Mouse (Mus musculus) left cerebral cortex, postnatal 10 days (tissue): ENCODE measurements around the gene Shc1. TPM values are rescaled to one million over a fixed set of nuclear protein-coding genes. Genes with fewer than 3 reads are reported as not detected.

ENCODE experiments used
- DNase-seq, 2 experiments: peaks; one replicate each; pipeline ENCODE4 v3.0.0; 2021 to 2022; ENCODE audit warnings: low spot score in 2 of 2, mixed read lengths in 1 of 2; ENCODE audit errors: extremely low spot score in 1 of 2
- intact Hi-C: fragments of 180-260 bp; cut with DNase I; formaldehyde crosslinking; loops from one replicate; pipeline ENCODE4 v1.15.1; 2025
- total RNA-seq, 2 experiments: library from RNA; stranded (reverse); gene quantifications; 2 replicates each; pipeline ENCODE4 v1.2.3; 2021

Shc1 gene
- 10 to 100 TPM; 12.2 to 13.8 TPM for total RNA-seq

DNA sequence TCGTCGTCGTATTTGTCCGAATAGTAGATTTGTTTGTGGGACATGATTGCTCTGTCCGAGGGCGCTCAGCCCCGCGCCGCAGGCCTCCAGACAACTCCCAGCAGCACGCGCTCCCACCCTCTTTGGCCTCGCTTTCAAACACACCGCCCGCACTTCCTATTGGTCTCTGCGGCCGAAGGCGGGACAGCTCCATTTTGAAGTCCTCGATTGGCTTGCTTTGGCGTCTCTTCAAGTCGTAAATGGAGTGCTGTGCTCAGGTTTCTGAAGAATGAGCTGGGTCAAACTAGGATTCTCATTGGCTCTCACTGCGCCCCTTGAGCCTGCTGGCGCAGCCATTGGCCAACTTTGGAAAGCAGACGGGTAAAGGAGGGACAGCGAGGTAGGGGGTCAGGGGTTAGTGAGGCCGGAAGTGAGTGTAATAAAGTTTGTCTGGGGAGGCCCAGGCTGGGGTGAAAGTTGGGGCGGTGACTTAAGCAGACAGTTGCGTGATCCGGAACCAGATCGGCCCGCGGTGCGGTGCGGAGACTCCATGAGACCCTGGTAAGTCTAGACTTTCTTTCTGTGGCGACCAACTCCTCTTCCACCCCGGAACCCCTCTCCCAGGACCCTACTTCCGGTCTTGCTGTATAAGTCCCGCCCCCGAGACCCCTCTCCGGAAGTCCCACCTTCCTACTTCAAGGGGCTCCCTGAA, at the start of gene Shc1, which contains the start of gene Cks1b:
TSS of gene Shc1 (plus strand) at position 274 of the 691 bp plus-strand sequence.
TSS of gene Cks1b (minus strand) at position 214 of the 691 bp plus-strand sequence.
- intact Hi-C loops = no loop called here
- peak; percentile 93 to 98 for DNase-seq

- no peak for DNase-seq
- intact Hi-C loops = no loop called here
Observed at GRCm38 (mm10) chr3:89373581-89374231, 44.5 kb upstream of the Shc1 start.

DNA sequence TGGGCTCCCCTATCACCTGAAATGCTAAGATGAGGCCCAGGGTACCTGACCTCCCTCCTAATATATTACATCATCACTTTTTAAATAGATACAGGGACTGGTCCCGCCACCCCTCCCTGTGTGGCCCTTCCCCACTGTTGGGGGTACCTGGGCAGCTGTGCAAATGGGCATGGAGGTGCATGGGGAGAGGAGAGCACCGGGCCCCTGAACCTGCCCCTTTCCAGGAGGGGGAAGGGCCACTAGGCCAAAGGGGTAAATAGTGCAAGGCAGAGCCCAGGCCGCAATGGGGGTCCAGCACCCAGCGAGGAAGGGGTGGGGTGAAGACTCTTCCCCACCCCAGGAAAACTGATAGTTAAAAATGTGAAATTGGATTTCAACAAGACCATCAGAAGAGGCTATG, 40.4 kb upstream of the Shc1 start:
- intact Hi-C loops = no loop called here

DNA sequence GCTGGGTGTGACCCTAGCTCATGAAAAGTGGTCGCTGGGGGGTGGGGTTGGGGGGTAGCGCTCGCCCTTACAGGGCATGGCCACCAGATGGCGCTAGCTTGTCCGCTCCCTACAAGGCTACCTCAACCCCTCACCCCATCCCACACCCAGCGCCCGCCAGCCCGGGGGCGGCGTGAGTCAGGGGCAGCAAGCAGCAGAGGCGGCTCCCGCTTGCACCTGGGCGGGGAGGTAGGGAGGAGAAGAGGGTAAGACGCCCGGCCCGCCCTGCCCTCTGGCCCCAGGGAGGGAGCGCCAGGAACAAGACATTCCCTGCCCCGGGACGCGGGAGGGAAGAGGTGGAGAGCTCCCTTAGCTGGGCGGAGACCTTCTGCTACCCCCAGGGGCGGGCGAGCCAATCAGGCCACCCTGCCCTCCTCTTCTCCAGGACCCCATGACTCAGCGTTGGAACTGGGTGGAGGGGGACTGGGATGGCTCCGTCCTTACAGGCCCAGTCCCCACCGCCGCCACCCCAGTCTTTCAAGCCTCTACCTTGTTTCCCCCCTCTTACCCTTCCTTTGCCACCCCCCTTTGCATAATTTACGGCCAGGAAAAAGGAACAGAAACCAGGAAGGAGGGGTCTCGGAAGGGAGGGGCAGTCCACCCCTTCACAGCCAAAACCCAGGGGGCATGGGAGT, 39.7 kb upstream of the Shc1 start:
- intact Hi-C loops = no loop called here
- DNase-seq = peak in 1 of 2 experiments; percentile 88

More for the DNA sequence above, 40.4 kb upstream of the Shc1 start:
- no peak for DNase-seq

DNA sequence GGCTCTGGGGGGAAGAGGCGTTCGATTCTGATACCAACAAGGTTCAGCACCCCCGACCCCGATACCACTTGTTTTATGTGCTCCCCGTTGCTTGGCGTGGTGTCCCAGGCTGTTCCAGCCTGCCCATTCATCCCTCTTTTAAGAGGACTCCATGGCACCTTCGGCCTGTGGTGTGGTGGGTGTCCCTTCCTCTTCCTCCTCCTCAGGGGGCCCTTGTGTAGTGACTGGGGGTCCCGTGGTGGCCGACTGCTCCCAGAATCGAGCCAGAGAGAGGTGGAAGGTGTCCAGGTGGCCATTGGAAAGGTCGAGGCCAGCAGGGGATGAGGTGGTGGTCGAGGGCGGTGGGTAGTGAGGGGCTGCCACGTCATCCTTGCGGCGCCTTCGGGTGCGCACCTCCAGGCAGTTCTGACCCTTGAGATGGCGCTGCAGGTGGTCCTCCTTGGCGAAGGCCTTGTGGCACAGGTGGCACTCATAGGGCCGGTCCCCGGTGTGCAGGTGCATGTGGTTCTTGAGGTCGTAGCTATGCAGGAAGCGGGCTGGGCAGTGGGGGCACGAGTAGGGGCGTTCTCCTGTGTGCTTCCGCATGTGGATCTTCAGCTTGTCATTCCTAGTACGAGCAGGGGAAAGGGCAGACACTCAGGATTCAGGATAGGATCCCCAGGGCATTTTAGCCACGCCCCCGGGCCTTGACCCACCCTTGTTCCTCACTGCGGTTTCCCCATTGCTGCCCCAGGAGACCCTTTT, 38.7 kb upstream of the Shc1 start:
- intact Hi-C loops = no loop called here

GRCm38 (mm10) chr3:89380291-89380690, 38.0 kb upstream of the Shc1 start:
- no peak for DNase-seq
- intact Hi-C loops = no loop called here

More for the DNA sequence above, 38.7 kb upstream of the Shc1 start:
- DNase-seq = peak in 1 of 2 experiments; percentile 41

- intact Hi-C loops = no loop called here
- no peak for DNase-seq
Observed at GRCm38 (mm10) chr3:89380711-89381110, 37.5 kb upstream of the Shc1 start.

GRCm38 (mm10) chr3:89381233-89381632, 37.0 kb upstream of the Shc1 start:
- no peak for DNase-seq
- intact Hi-C loops = no loop called here

- no peak for DNase-seq
- intact Hi-C loops = no loop called here
Observed at GRCm38 (mm10) chr3:89382033-89382882, 36.0 kb upstream of the Shc1 start.

DNA sequence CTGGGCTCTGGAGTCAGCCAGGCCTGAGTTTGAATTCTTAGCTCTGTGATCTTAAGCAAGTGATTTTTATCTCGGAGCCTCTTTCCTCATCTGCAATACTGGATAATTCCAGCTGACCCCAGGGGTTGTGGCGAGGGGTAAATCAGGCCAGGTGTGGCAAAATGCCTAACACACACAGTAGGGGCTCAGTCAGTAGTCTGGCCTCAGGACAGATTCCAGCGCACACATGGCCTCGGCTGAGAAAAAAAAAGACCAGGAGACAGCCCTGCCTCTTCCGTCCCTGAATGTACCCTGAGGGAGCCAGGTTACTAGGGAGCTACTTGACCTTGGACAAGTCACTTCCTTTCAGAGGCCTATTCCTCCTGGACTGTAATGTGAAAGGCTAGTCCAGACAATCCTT, 35.3 kb upstream of the Shc1 start:
- intact Hi-C loops = no loop called here
- DNase-seq = no peak

GRCm38 (mm10) chr3:89383651-89384255, 34.5 kb upstream of the Shc1 start:
- DNase-seq = no peak

GRCm38 (mm10) chr3:89384331-89385076, 33.7 kb upstream of the Shc1 start:
- no peak for DNase-seq
- intact Hi-C loops = no loop called here

More at GRCm38 (mm10) chr3:89383651-89384255, 34.5 kb upstream of the Shc1 start:
- intact Hi-C loops = no loop called here

- no peak for DNase-seq
- intact Hi-C loops = no loop called here
Observed at GRCm38 (mm10) chr3:89385451-89385850, 32.8 kb upstream of the Shc1 start.

DNA sequence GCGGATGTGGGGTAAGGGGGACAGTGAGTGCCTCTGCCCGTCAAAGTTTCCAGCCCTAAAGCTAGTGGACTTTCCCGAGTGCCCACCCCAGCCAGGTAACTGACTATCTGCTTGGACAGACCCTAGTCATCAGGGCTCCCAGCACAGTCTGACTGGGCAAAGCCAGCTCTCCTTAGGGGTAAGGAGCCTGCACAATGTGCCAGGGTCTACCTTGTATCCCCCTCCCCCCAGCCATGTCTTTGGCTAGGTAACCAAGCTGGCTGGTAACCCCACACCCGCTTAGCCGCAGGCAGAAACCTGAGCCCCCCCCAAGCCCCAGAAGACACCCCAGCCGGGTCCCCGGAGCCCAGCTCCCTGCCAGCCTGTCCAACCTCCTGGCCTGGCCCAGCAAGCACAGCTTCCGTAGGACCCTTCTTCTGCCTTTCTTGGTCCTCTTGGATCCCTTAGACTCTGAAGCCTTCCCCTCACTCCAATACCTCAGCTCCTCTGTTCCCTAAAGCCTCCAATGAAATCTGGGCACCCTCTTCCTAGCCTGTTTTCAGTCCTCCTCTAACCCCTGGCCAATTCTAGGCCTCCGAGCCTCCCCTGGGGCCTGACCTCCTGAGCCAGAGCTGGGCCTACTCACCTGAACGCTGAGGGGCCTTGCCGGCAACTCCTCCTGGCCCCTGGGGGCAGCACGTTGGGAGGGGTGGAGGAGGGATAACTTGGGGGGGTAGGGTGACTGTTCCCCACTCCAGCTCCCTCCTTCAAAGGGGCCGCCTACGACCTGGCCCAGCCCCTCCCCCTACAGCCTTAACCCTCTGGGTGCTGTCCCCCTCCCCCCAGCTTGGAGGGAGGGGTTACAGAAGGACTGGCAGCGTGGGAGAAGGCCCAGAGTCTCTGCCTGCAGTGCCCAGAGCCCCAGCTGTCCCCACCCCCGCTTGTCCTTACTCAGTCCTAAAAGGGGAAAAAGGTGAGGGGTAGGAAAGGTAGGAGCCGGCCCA, 31.5 kb upstream of the Shc1 start:
- no peak for DNase-seq
- intact Hi-C loops = no loop called here

DNA sequence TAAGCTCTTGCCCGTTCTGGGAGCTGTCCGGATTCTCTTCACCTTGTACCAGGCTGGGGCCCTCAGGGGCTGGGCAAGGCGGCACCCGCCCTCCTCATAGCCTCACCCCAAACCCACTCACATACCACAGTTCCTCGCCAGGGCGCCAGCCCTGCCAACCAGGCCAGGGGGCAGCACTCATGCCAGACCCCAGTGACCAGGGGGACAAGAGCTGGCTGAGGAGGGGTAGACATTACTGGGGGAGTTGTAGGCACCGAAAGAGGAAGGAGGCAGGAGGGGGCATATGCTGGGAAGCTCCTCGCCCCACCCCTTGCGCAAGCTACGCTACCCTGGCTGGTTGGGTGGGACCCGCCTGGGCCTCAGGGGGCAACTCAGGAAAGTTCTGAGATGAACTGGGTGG, 30.6 kb upstream of the Shc1 start:
- DNase-seq = no peak
- intact Hi-C loops = no loop called here
